Mouse (Mus musculus): ENCODE measurements around the gene Camta2.

DNA sequence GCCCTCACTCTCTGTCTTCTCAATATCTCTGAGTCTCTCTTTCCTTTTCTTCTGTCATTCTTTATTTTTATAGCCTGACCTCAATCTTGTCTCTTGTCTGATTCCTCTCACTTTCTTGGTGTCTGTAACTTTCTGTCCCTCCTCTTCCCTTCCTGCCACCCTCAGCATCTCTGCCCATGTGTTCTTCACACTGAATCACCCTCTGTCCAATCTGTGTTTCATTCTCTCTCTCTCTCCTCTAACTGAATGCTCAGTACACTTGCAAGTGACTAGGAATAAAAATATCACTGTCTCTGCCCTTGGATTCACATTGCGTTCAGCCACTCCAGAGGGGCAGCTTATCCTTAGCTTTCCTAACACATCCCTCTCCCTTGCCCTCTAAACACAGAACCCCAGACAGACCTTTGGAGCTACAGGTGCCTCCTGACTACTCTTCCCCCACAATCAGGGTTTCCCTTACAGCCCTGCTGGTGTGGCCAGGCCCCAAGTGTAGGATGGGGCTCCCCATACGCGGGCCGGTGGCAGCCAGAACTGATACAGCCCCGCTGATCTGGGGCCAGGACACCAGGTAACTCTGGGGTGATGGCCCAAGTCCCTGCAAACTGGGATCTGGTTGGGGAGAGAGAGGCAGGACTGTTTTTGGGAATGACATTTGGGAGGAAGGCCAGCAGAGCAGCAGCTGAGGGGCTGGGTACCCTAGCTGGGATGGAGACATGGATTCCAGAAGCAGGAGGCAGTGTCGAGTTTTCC, 14.3 kb upstream of the Camta2 start:
- no peak for TF ChIP-seq CTCF (IDR thresholded peaks at IDR 0.05; ENCODE audit: low read depth, low read length)
- no peak for TF ChIP-seq GATA1 (IDR thresholded peaks at IDR 0.05; ENCODE audit: borderline replicate concordance, low read length)
- no peak for TF ChIP-seq TAL1 (conservative IDR thresholded peaks at IDR 0.05; ENCODE audit: low read depth, low read length)
- no peak for TF ChIP-seq GATA2 (IDR thresholded peaks at IDR 0.05; ENCODE audit: borderline replicate concordance, low read depth, low read length)
- no peak for TF ChIP-seq POLR2AphosphoS5 (IDR thresholded peaks at IDR 0.05; ENCODE audit: insufficient replicate concordance, low read depth, low read length)
